In the genomic region with DNA sequence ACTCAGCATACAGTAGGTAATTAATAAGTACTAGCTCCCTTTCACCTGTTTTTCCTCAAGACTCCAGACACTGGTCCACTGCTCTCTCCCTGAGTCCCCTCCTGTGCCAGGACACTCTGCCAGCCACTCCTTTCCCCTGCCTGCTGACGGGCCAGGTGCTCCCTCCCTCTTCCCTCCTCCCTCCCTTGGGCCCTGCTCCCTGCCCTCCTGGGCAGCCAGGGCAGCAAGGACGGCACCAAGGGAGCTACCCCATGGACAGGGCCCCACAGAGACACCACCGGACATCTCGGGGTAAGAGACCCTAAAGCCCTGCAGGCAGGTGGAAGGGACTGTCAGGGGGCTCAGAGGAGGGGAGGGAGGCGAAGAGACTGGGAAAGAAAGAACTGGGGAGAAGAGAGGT, we compare ENCODE assay signal across 8 mouse cellular contexts. TPM values are rescaled to one million over a fixed set of nuclear protein-coding genes. Genes with fewer than 3 reads are reported as not detected.
DNase-seq lines count a peak whose midpoint lies in the region; ATAC-seq lines count a peak whose summit lies in the region.

A gene (plus strand): TSS at position 154 of the 400 bp plus-strand sequence.

- H3K4me2 ChIP-seq in hindbrain, embryonic 15.5 days = peak within 1 kb of the TSS; percentile 48
- H3K4me2 ChIP-seq in liver, embryonic 11.5 days = peak within 1 kb of the TSS; percentile 39
- H3K4me2 ChIP-seq in neural tube, embryonic 15.5 days = peak within 1 kb of the TSS; percentile 42

- peaks cover 2% of the 10 kb centered on the region; the same call in 1 of the 2 replicates for H3K4me1 ChIP-seq in brown adipose tissue, adult 24 weeks (ENCODE audit: control insufficient read depth, insufficient read depth, insufficient read length, low read length)
- H3K4me1 ChIP-seq in hindbrain, embryonic 15.5 days (replicated peaks) = peaks cover 27% of the 10 kb centered on the region
- H3K4me1 ChIP-seq in liver, embryonic 11.5 days (replicated peaks; ENCODE audit: control insufficient read depth, insufficient read depth, low read length) = no peaks in the 10 kb centered on the region; the same call in 1 of the 2 replicates
- H3K4me1 ChIP-seq in neural tube, embryonic 15.5 days = peaks cover 29% of the 10 kb centered on the region

- 15% methylated on average over 5 of the region's 5 CpGs for WGBS in hindbrain, embryonic 15.5 days
- 20% methylated on average over 5 of the region's 5 CpGs for WGBS in liver, embryonic 11.5 days
- WGBS in neural tube, embryonic 15.5 days = 12% methylated on average over 5 of the region's 5 CpGs

- no peaks in the 10 kb centered on the region for H3K9me3 ChIP-seq in hindbrain, embryonic 15.5 days
- H3K9me3 ChIP-seq in liver, embryonic 11.5 days (ENCODE audit: control insufficient read depth, low read length) = no peaks in the 10 kb centered on the region
- H3K9me3 ChIP-seq in neural tube, embryonic 15.5 days (replicated peaks) = no peaks in the 10 kb centered on the region

- ATAC-seq in hindbrain, embryonic 15.5 days (ENCODE audit: low FRiP score, low read depth) = peak; percentile 17; the same call in 1 of the 2 replicates
- no peak for ATAC-seq in liver, embryonic 11.5 days (replicated peaks; ENCODE audit: low FRiP score)
- no peak for ATAC-seq in neural tube, embryonic 15.5 days (ENCODE audit: low FRiP score)

- peak within 1 kb of the TSS; percentile 68 for H3K4me3 ChIP-seq in brown adipose tissue, adult 24 weeks (ENCODE audit: insufficient read depth, low read depth, low read length)
- peak within 1 kb of the TSS; percentile 14; the same call in 1 of the 2 replicates for H3K4me3 ChIP-seq in hindbrain, embryonic 15.5 days
- no peak within 1 kb of the TSS; the same call in 1 of the 2 replicates for H3K4me3 ChIP-seq in liver, embryonic 11.5 days (ENCODE audit: low read depth, low read length)
- 0 out of 2 replicates have a peak within 1 kb of the TSS, but pooled peaks have one; percentile 1 for H3K4me3 ChIP-seq in neural tube, embryonic 15.5 days (replicated peaks)

- H3K27ac ChIP-seq in brown adipose tissue, adult 24 weeks (replicated peaks; ENCODE audit: low read depth, low read length) = peak within 1 kb of the TSS; percentile 39
- no peak within 1 kb of the TSS for H3K27ac ChIP-seq in hindbrain, embryonic 15.5 days (replicated peaks)
- no peak within 1 kb of the TSS for H3K27ac ChIP-seq in liver, embryonic 11.5 days (ENCODE audit: low read depth, low read length)
- H3K27ac ChIP-seq in neural tube, embryonic 15.5 days (replicated peaks) = no peak within 1 kb of the TSS

- H3K27me3 ChIP-seq in hindbrain, embryonic 15.5 days = no peaks in the 10 kb centered on the region
- H3K27me3 ChIP-seq in liver, embryonic 11.5 days (replicated peaks; ENCODE audit: control insufficient read depth, insufficient read depth, low read length) = peaks cover 15% of the 10 kb centered on the region
- 0 out of 2 replicates have a peak, but pooled peaks cover 6% of the 10 kb centered on the region for H3K27me3 ChIP-seq in neural tube, embryonic 15.5 days (replicated peaks)

- peak; percentile 34 for DNase-seq in Muller cell, postnatal 12 days (ENCODE audit: inconsistent ontology term)
- no peak for DNase-seq in gastrocnemius, postnatal 10 days
- DNase-seq in liver, embryonic 11.5 days (ENCODE audit: low spot score) = no peak
- DNase-seq in spleen, postnatal 10 days (ENCODE audit: low spot score in 2 of 2) = no peak
- no peak for DNase-seq in natural killer cell, adult 2 months (ENCODE audit: low spot score in 2 of 2)

- H3K9ac ChIP-seq in hindbrain, embryonic 15.5 days = no peak within 1 kb of the TSS
- no peak within 1 kb of the TSS for H3K9ac ChIP-seq in liver, embryonic 11.5 days (ENCODE audit: low read depth, low read length)
- no peak within 1 kb of the TSS for H3K9ac ChIP-seq in neural tube, embryonic 15.5 days (replicated peaks)

- H3K36me3 ChIP-seq in hindbrain, embryonic 15.5 days = no peaks in the 10 kb centered on the region
- no peaks in the 10 kb centered on the region for H3K36me3 ChIP-seq in liver, embryonic 11.5 days (ENCODE audit: control insufficient read depth, insufficient read depth, low read length)
- no peaks in the 10 kb centered on the region for H3K36me3 ChIP-seq in neural tube, embryonic 15.5 days

RNA-seq across cellular contexts. Expression of the gene that starts here (rescaled TPM):
- polyA plus RNA-seq in brown adipose tissue, adult 24 weeks (2012; ENCODE audit: insufficient read depth, insufficient read length, missing spikeins) = 40.2 and 47.9 TPM in 2 replicates
- 10 to 100 TPM; 18.2 to 19.9 TPM for total RNA-seq in gastrocnemius, postnatal 10 days (2021)
- polyA plus RNA-seq in hindbrain, embryonic 15.5 days (2015; fragmentation: Nextera tagmentation; extraction: Ambion mirVana) = 0.49 TPM in 2 replicates
- 0.43 and 1.0 TPM in 2 replicates for polyA plus RNA-seq in liver, embryonic 11.5 days (2014; fragmentation: Nextera tagmentation; extraction: Ambion mirVana)
- 0.31 and 1.9 TPM in 2 replicates for polyA plus RNA-seq in neural tube, embryonic 15.5 days (2015; fragmentation: Nextera tagmentation; extraction: Ambion mirVana)

Comparison
In these comparisons a context has a peak if more than half of its experiments do, and no peak if none do; other contexts are left out.
1. RNA of the gene that starts here (polyA plus RNA-seq): 40.2 to 47.9 TPM in brown adipose tissue, adult 24 weeks; 0.43 to 1.0 TPM in liver, embryonic 11.5 days, 0.49 TPM in hindbrain, embryonic 15.5 days and 0.31 to 1.9 TPM in neural tube, embryonic 15.5 days; every median in the first group is over 10 times any median in the second.
2. Peak in ATAC-seq, H3K4me3 ChIP-seq and H3K4me2 ChIP-seq in hindbrain, embryonic 15.5 days; RNA of the gene not detected or under 1 TPM.
3. Peak in every context shown above with its lines, with median percentiles within 50 percentile points of each other: H3K4me2 ChIP-seq.